Mouse (Mus musculus) liver, postnatal 0 days (tissue): ENCODE measurements around the gene Zfp366.

Source experiments
- CTCF ChIP-seq: sonication (generic); IDR thresholded peaks from 2 replicates; pipeline ENCODE4 v1.5.1; 2016; ENCODE audit warnings: antibody characterized with exemption, low read depth
- EP300 ChIP-seq: IDR thresholded peaks from 2 replicates; pipeline ENCODE4 v1.6.1; 2016; ENCODE audit warnings: antibody characterized with exemption, low read depth, mild to moderate bottlenecking

GRCm38 (mm10) chr13:99230495-99230868 lies 45.9 kb downstream of the Zfp366 start:
- TF ChIP-seq CTCF (no peak), EP300 (no peak)
